Mouse (Mus musculus): ENCODE measurements around the gene Ocln. TPM values are rescaled to one million over a fixed set of nuclear protein-coding genes. Genes with fewer than 3 reads are reported as not detected.
"Not testable (repeated sequence)": the region's sequence is repeated elsewhere in the genome, so short reads cannot be mapped to it uniquely, and the experiment has no call there.

Gene Ocln
- polyA plus RNA-seq, 1 experiment, result not detected

GRCm38 (mm10) chr13:100512792-100513191 is 39.7 kb downstream of the Ocln start:
- no peaks in the 10 kb centered on the region for H3K27me3 ChIP-seq (ENCODE audit: control insufficient read depth)
- TF ChIP-seq GATA1 (IDR thresholded peaks at IDR 0.05; ENCODE audit: low read length) (no peak), TAL1 (IDR thresholded peaks at IDR 0.05; ENCODE audit: low read length) (no peak)
- H3K4me1 ChIP-seq (ENCODE audit: control insufficient read depth), result peaks cover 40% of the 10 kb centered on the region
- no peak overlapping the region for H3K4me3 ChIP-seq (replicated peaks)
- no peaks in the 10 kb centered on the region for H3K9me3 ChIP-seq (ENCODE audit: control insufficient read depth, low read length)
- peaks cover 7% of the 10 kb centered on the region; the same call in 1 of the 2 replicates for H3K36me3 ChIP-seq (ENCODE audit: control insufficient read depth)

DNA sequence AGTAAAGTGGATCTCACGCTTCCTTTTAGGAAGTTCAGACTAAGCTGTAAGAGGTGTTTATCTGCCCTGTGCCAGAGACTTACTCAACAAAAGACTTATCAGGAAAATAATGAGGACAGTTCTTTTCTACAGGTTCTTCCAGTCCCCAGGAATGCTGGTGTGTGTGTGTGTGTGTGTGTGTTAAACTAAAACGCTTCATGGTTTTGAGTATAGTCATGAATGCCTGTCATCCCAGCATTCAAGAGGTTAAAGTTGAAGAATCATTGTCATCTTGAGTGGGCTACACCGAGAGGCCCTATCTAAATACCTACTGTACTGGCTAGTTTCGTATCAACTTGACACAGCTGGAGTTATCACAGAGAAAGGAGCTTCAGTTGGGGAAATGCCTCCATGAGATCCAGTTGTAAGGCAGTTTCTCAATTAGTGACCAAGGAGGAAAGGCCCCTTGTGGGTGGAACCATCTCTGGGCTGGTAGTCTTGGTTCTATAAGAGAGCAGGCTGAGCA is 40.6 kb downstream of the Ocln start:
- Histone ChIP-seq H3K36me3 (ENCODE audit: control insufficient read depth) (peaks cover 7% of the 10 kb centered on the region; the same call in 1 of the 2 replicates), H3K4me3 (replicated peaks) (no peak overlapping the region), H3K4me1 (ENCODE audit: control insufficient read depth) (peaks cover 38% of the 10 kb centered on the region), H3K9me3 (ENCODE audit: control insufficient read depth, low read length) (no peaks in the 10 kb centered on the region), H3K27me3 (ENCODE audit: control insufficient read depth) (no peaks in the 10 kb centered on the region)
- TF ChIP-seq TAL1 (IDR thresholded peaks at IDR 0.05; ENCODE audit: low read length) (no peak), GATA1 (IDR thresholded peaks at IDR 0.05; ENCODE audit: low read length) (no peak)

- TF ChIP-seq GATA1 (IDR thresholded peaks at IDR 0.05; ENCODE audit: low read length) (no peak), TAL1 (IDR thresholded peaks at IDR 0.05; ENCODE audit: low read length) (no peak)
- Histone ChIP-seq H3K36me3 (ENCODE audit: control insufficient read depth) (peaks cover 7% of the 10 kb centered on the region; the same call in 1 of the 2 replicates), H3K4me1 (ENCODE audit: control insufficient read depth) (peaks cover 38% of the 10 kb centered on the region), H3K27me3 (ENCODE audit: control insufficient read depth) (no peaks in the 10 kb centered on the region), H3K9me3 (ENCODE audit: control insufficient read depth, low read length) (no peaks in the 10 kb centered on the region), H3K4me3 (replicated peaks) (no peak overlapping the region)
These were observed 41.2 kb downstream of the Ocln start for GRCm38 (mm10) chr13:100511146-100511859.

DNA sequence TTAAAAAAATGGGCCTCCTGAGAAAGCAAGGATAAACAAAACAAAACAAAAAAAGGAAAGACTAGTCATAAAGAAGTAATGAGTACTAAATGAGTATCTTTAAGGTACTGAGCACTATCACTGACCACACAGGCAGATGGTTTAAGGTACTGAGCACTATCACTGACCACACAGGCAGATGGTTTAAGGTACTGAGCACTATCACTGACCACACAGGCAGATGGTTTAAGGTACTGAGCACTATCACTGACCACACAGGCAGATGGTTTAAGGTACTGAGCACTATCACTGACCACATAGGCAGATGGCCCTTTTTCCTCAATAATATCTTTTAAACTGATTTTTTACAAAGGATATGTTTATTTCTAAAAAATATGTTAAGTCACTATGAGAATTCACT is 52.9 kb downstream of the Ocln start:
- not testable (repeated sequence) for H3K36me3 ChIP-seq (ENCODE audit: control insufficient read depth); H3K9me3 ChIP-seq (ENCODE audit: control insufficient read depth, low read length); H3K4me3 ChIP-seq (replicated peaks); H3K27me3 ChIP-seq (ENCODE audit: control insufficient read depth)
- peaks cover 15% of the 10 kb centered on the region for H3K4me1 ChIP-seq (ENCODE audit: control insufficient read depth)

GRCm38 (mm10) chr13:100495337-100495736 is 57.2 kb downstream of the Ocln start:
- Histone ChIP-seq H3K36me3 (ENCODE audit: control insufficient read depth) (peaks cover 5% of the 10 kb centered on the region), H3K9me3 (ENCODE audit: control insufficient read depth, low read length) (no peaks in the 10 kb centered on the region), H3K4me3 (replicated peaks) (no peak overlapping the region), H3K4me1 (ENCODE audit: control insufficient read depth) (peaks cover 29% of the 10 kb centered on the region), H3K27me3 (ENCODE audit: control insufficient read depth) (no peaks in the 10 kb centered on the region)
- TF ChIP-seq GATA1 (IDR thresholded peaks at IDR 0.05; ENCODE audit: low read length) (no peak), TAL1 (IDR thresholded peaks at IDR 0.05; ENCODE audit: low read length) (no peak)

DNA sequence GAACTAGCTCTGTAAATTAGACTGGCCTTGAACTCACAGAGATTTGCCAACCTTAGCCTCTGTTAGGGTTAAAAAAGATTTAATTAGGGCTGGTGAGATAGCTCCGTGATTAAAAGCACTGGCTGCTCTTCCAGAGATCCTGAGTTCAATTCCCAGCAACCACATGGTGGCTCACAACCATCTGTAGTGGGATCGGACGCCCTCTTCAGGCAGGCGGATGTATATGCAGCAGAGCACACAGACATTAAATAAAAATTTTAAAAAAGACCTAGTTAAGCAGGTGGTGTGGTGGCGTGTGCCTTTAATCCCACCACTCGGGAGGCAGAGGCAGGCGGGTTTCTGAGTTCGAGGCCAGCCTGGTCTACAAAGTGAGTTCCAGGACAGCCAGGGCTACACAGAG is 58.1 kb downstream of the Ocln start:
- not testable (repeated sequence) for H3K36me3 ChIP-seq (ENCODE audit: control insufficient read depth); H3K27me3 ChIP-seq (ENCODE audit: control insufficient read depth)

GRCm38 (mm10) chr13:100493313-100493712 is 59.2 kb downstream of the Ocln start:
- Histone ChIP-seq H3K9me3 (ENCODE audit: control insufficient read depth, low read length) (no peaks in the 10 kb centered on the region), H3K4me1 (ENCODE audit: control insufficient read depth) (peaks cover 26% of the 10 kb centered on the region), H3K36me3 (ENCODE audit: control insufficient read depth) (peaks cover 19% of the 10 kb centered on the region), H3K27me3 (ENCODE audit: control insufficient read depth) (no peaks in the 10 kb centered on the region), H3K4me3 (replicated peaks) (no peak overlapping the region)
- TF ChIP-seq GATA1 (IDR thresholded peaks at IDR 0.05; ENCODE audit: low read length) (no peak), TAL1 (IDR thresholded peaks at IDR 0.05; ENCODE audit: low read length) (no peak)

More for the DNA sequence above, 58.1 kb downstream of the Ocln start:
- H3K4me3 ChIP-seq (replicated peaks); H3K9me3 ChIP-seq (ENCODE audit: control insufficient read depth, low read length): not testable (repeated sequence)
- peaks cover 25% of the 10 kb centered on the region for H3K4me1 ChIP-seq (ENCODE audit: control insufficient read depth)

- H3K36me3 ChIP-seq (ENCODE audit: control insufficient read depth), result peaks cover 30% of the 10 kb centered on the region
- H3K9me3 ChIP-seq (ENCODE audit: control insufficient read depth, low read length), result no peaks in the 10 kb centered on the region
- H3K4me3 ChIP-seq (replicated peaks), result peak within 1 kb of the TSS; percentile 100
- TF ChIP-seq TAL1 (IDR thresholded peaks at IDR 0.05; ENCODE audit: low read length), result no peak
- H3K27me3 ChIP-seq (ENCODE audit: control insufficient read depth), result no peaks in the 10 kb centered on the region
- peaks cover 28% of the 10 kb centered on the region for H3K4me1 ChIP-seq (ENCODE audit: control insufficient read depth)
These were observed 60.3 kb downstream of the Ocln start, which contains the start of gene Gtf2h2 for GRCm38 (mm10) chr13:100492061-100492787. Gene Gtf2h2 (minus strand): TSS chr13:100492579.

GRCm38 (mm10) chr13:100491623-100492022 is 60.9 kb downstream of the Ocln start:
- H3K9me3 ChIP-seq (ENCODE audit: control insufficient read depth, low read length), result no peaks in the 10 kb centered on the region
- TF ChIP-seq GATA1 (IDR thresholded peaks at IDR 0.05; ENCODE audit: low read length) (no peak), TAL1 (IDR thresholded peaks at IDR 0.05; ENCODE audit: low read length) (no peak)
- H3K36me3 ChIP-seq (ENCODE audit: control insufficient read depth), result peaks cover 35% of the 10 kb centered on the region
- H3K4me3 ChIP-seq (replicated peaks), result peak overlapping the region; percentile 100
- H3K27me3 ChIP-seq (ENCODE audit: control insufficient read depth), result no peaks in the 10 kb centered on the region
- H3K4me1 ChIP-seq (ENCODE audit: control insufficient read depth), result peaks cover 28% of the 10 kb centered on the region

Measured in erythroblast, embryonic 14.5 days (primary cell).